18 mouse cellular contexts compared by ENCODE assay signal in the genomic region with DNA sequence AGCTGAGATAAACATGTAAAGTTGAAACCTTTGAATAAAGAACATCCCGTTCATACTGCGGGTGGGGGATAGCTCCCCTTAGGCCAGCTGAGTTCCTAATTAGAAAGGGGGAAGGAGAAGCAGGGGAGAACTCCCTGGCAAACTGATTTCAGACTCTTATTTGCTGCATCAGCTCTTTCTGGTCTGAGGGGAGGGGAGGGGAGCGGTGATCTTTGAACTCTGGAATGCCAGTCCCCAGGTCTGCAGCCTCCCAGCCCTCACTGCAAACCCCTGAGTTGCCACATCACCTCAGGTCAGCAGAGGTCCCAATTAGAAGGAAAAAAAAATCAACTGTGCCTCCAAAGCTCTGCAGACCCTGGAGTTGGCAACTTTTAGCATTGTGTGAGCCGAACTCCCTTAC.
DNase-seq lines count a peak whose midpoint lies in the region; ATAC-seq lines count a peak whose summit lies in the region.
"Had no signal": no experiment of that assay in that cellular context is flagged by ENCODE, and none has a peak within 500 bp of the region (broad histone marks: within the 10 kb centered on the region; RNA-seq: fewer than 3 reads in every experiment).

No protein-coding gene starts in this region.

- no peaks in the 10 kb centered on the region for H3K36me3 ChIP-seq in hindbrain, embryonic 10.5 days
- no peaks in the 10 kb centered on the region for H3K36me3 ChIP-seq in hindbrain, embryonic 13.5 days
- no peaks in the 10 kb centered on the region for H3K36me3 ChIP-seq in kidney, embryonic 14.5 days (ENCODE audit: control insufficient read depth, insufficient read depth, low read length)
- H3K36me3 ChIP-seq: embryonic facial prominence, embryonic 12.5 days; forebrain, embryonic 15.5 days had no signal

- H3K4me1 ChIP-seq in hindbrain, embryonic 10.5 days (replicated peaks) = no peaks in the 10 kb centered on the region
- 0 out of 2 replicates have a peak, but pooled peaks cover 5% of the 10 kb centered on the region for H3K4me1 ChIP-seq in hindbrain, embryonic 13.5 days (replicated peaks)
- no peaks in the 10 kb centered on the region for H3K4me1 ChIP-seq in kidney, embryonic 14.5 days (ENCODE audit: control insufficient read depth, insufficient read depth, low read length)
- H3K4me1 ChIP-seq: embryonic facial prominence, embryonic 12.5 days; forebrain, embryonic 15.5 days had no signal

- no peak overlapping the region for H3K4me3 ChIP-seq in hindbrain, embryonic 10.5 days
- no peak overlapping the region for H3K4me3 ChIP-seq in hindbrain, embryonic 13.5 days
- H3K4me3 ChIP-seq in kidney, embryonic 14.5 days (ENCODE audit: low read length) = no peak overlapping the region
- H3K4me3 ChIP-seq: embryonic facial prominence, embryonic 12.5 days; forebrain, embryonic 15.5 days had no signal

- H3K4me2 ChIP-seq in hindbrain, embryonic 13.5 days = no peak overlapping the region
- no peak overlapping the region for H3K4me2 ChIP-seq in kidney, embryonic 14.5 days (replicated peaks; ENCODE audit: low read depth, low read length)
- H3K4me2 ChIP-seq: embryonic facial prominence, embryonic 12.5 days; forebrain, embryonic 15.5 days; heart, embryonic 11.5 days had no signal

- H3K27me3 ChIP-seq in hindbrain, embryonic 10.5 days (ENCODE audit: insufficient read depth, poor library complexity, severe bottlenecking) = no peaks in the 10 kb centered on the region
- no peaks in the 10 kb centered on the region for H3K27me3 ChIP-seq in hindbrain, embryonic 13.5 days
- H3K27me3 ChIP-seq in kidney, embryonic 14.5 days (ENCODE audit: control insufficient read depth, insufficient read depth, low read length) = no peaks in the 10 kb centered on the region
- H3K27me3 ChIP-seq: CH12.LX; embryonic facial prominence, embryonic 12.5 days; forebrain, embryonic 15.5 days had no signal

- H3K27ac ChIP-seq in hindbrain, embryonic 10.5 days = no peak overlapping the region
- H3K27ac ChIP-seq in hindbrain, embryonic 13.5 days = no peak overlapping the region
- H3K27ac ChIP-seq in kidney, embryonic 14.5 days (ENCODE audit: low read depth, low read length) = no peak overlapping the region
- H3K27ac ChIP-seq: embryonic facial prominence, embryonic 12.5 days; forebrain, embryonic 15.5 days had no signal

- no peak for ATAC-seq in hindbrain, embryonic 13.5 days (ENCODE audit: low FRiP score)
- no peak for ATAC-seq in kidney, embryonic 14.5 days (ENCODE audit: low FRiP score, low TSS enrichment)
- ATAC-seq: forebrain, embryonic 15.5 days; hindbrain, embryonic 16.5 days had no signal

- H3K9me3 ChIP-seq in hindbrain, embryonic 10.5 days = no peaks in the 10 kb centered on the region
- no peaks in the 10 kb centered on the region for H3K9me3 ChIP-seq in hindbrain, embryonic 13.5 days
- H3K9me3 ChIP-seq in kidney, embryonic 14.5 days (ENCODE audit: control insufficient read depth, low read length) = no peaks in the 10 kb centered on the region
- H3K9me3 ChIP-seq: embryonic facial prominence, embryonic 12.5 days; forebrain, embryonic 15.5 days had no signal

- peak; percentile 10 for DNase-seq in hindbrain, embryonic 10.5 days (ENCODE audit: low spot score)
- DNase-seq in kidney, adult 9 months = peak; percentile 5
- DNase-seq in kidney, postnatal 14 days = peak; percentile 21
- no peak for DNase-seq in thymus, adult 18-20 months
- DNase-seq in cerebellum, adult 8-10 months = no peak
- DNase-seq: adrenal gland, adult 2 months; adrenal gland, postnatal 25 days; cerebellum, adult 18-20 months; cerebellum, postnatal 10 days; embryo, embryonic 11 days; heart, adult 18-20 months had no signal

- H3K9ac ChIP-seq in hindbrain, embryonic 13.5 days = no peak overlapping the region
- no peak overlapping the region for H3K9ac ChIP-seq in kidney, embryonic 14.5 days (ENCODE audit: low read depth, low read length)
- H3K9ac ChIP-seq: embryonic facial prominence, embryonic 12.5 days; forebrain, embryonic 15.5 days had no signal

- WGBS in hindbrain, embryonic 10.5 days = 62% methylated on average over 4 of the region's 4 CpGs
- WGBS in hindbrain, embryonic 13.5 days = 62% methylated on average over 4 of the region's 4 CpGs
- WGBS in kidney, embryonic 14.5 days = 53% methylated on average over 4 of the region's 4 CpGs

Comparison
In these comparisons a context has a peak if more than half of its experiments do, and no peak if none do; other contexts are left out.
1. DNase-seq: peak in hindbrain, embryonic 10.5 days (single experiment), kidney, adult 9 months (single experiment) and kidney, postnatal 14 days (single experiment); none in thymus, adult 18-20 months (0 of 2) and cerebellum, adult 8-10 months (single experiment).